Mouse (Mus musculus) CH12.LX (cell line): Measurements from ENCODE around the gene Adam11. TPM values are rescaled to one million over a fixed set of nuclear protein-coding genes. Genes with fewer than 3 reads are reported as not detected.

Experiments used
- DNase-seq: peaks from one replicate; pipeline ENCODE4 v3.0.0-alpha.2; 2013; ENCODE audit errors: extremely low read depth
- H3K27ac ChIP-seq: 2 replicates; pipeline ENCODE4 v1.5.1; 2012; ENCODE audit warnings: low read depth, mild to moderate bottlenecking, control low read depth, moderate library complexity; ENCODE audit not compliant: insufficient read depth
- H3K27me3 ChIP-seq: replicated peaks from 2 replicates; pipeline ENCODE3; 2012; ENCODE audit warnings: inconsistent platforms
- H3K36me3 ChIP-seq, 2 experiments: replicated peaks in 1 of 2; 2 replicates each; pipeline versions ENCODE3 to v1.6.1; 2012; ENCODE audit warnings: inconsistent platforms in 1 of 2, low read length in 1 of 2, mild to moderate bottlenecking in 1 of 2, mixed read lengths in 1 of 2, moderate library complexity in 1 of 2; ENCODE audit not compliant: control insufficient read depth in 1 of 2, insufficient read depth in 1 of 2
- H3K4me1 ChIP-seq, 2 experiments: 2 replicates each; pipeline ENCODE4 v1.6.1; 2012; ENCODE audit warnings: inconsistent platforms in 1 of 2, moderate library complexity in 1 of 2; ENCODE audit not compliant: insufficient read depth in 2 of 2, control insufficient read depth in 1 of 2
- H3K4me2 ChIP-seq: 2 replicates; pipeline ENCODE4 v1.6.1; 2012; ENCODE audit warnings: low read depth, mild to moderate bottlenecking, control low read depth; ENCODE audit not compliant: poor library complexity, insufficient read depth, severe bottlenecking
- H3K4me3 ChIP-seq, 3 experiments: fragments of 150-350 bp in 1 of 3; sonication (generic) in 1 of 3; replicated peaks in 1 of 3; 2 replicates each; pipeline versions ENCODE3 to v1.5.1; 2011 to 2012; ENCODE audit warnings: low read depth in 2 of 3, low read length in 2 of 3, mild to moderate bottlenecking in 2 of 3, moderate library complexity in 2 of 3, control low read depth in 1 of 3, improper control_type of control experiment in 1 of 3, inconsistent platforms in 1 of 3, mixed read lengths in 1 of 3; ENCODE audit not compliant: poor library complexity in 1 of 3
- H3K79me2 ChIP-seq: replicated peaks from 2 replicates; pipeline ENCODE4 v1.6.1; 2012; ENCODE audit warnings: mild to moderate bottlenecking, moderate library complexity; ENCODE audit not compliant: control insufficient read depth, poor library complexity, insufficient read depth, severe bottlenecking; ENCODE audit errors: extremely low read depth
- H3K9ac ChIP-seq: 2 replicates; pipeline ENCODE4 v1.6.1; 2012; ENCODE audit warnings: low read depth, mild to moderate bottlenecking, control low read depth, moderate library complexity; ENCODE audit not compliant: insufficient read depth
- H3K9me3 ChIP-seq: replicated peaks from 2 replicates; pipeline ENCODE3; 2012; ENCODE audit warnings: low read length, inconsistent platforms, mixed read lengths
- BHLHE40 ChIP-seq: IDR thresholded peaks from 2 replicates; pipeline ENCODE4 v1.6.1; 2011; ENCODE audit warnings: mild to moderate bottlenecking, low read depth, low read length, improper control_type of control experiment
- CHD2 ChIP-seq: IDR thresholded peaks from 2 replicates; pipeline ENCODE4 v1.6.1; 2011; ENCODE audit warnings: low read length, improper control_type of control experiment
- ELF1 ChIP-seq: IDR thresholded peaks from 2 replicates; pipeline ENCODE4 v1.6.1; 2014; ENCODE audit warnings: low read depth, mild to moderate bottlenecking, inconsistent platforms, low read length, improper control_type of control experiment
- IRF4 ChIP-seq: IDR thresholded peaks from 2 replicates; pipeline ENCODE4 v1.6.1; 2014; ENCODE audit warnings: low read depth, mild to moderate bottlenecking, inconsistent platforms, low read length, improper control_type of control experiment
- JUND ChIP-seq: conservative IDR thresholded peaks from 2 replicates; pipeline ENCODE4 v1.6.1; 2011; ENCODE audit warnings: low read depth, low read length, improper control_type of control experiment
- MAZ ChIP-seq: IDR thresholded peaks from 2 replicates; pipeline ENCODE4 v1.6.1; 2012; ENCODE audit warnings: low read depth, mild to moderate bottlenecking, inconsistent platforms, low read length, improper control_type of control experiment, moderate library complexity
- MXI1 ChIP-seq: IDR thresholded peaks from 2 replicates; pipeline ENCODE4 v1.6.1; 2011; ENCODE audit warnings: mild to moderate bottlenecking, low read depth, low read length, improper control_type of control experiment
- MYC ChIP-seq: IDR thresholded peaks from 2 replicates; pipeline ENCODE4 v1.6.1; 2011; ENCODE audit warnings: low read depth, mild to moderate bottlenecking, improper control_type of control experiment, low read length
- NELFE ChIP-seq: IDR thresholded peaks from 2 replicates; pipeline ENCODE4 v1.6.1; 2011; ENCODE audit warnings: low read depth, low read length, improper control_type of control experiment
- PAX5 ChIP-seq: IDR thresholded peaks from 2 replicates; pipeline ENCODE4 v1.6.1; 2012; ENCODE audit warnings: low read length, inconsistent platforms, mixed read lengths
- POLR2AphosphoS2 ChIP-seq: IDR thresholded peaks from 2 replicates; pipeline ENCODE4 v1.6.1; 2011; ENCODE audit warnings: low read depth, low read length, improper control_type of control experiment
- SMC3 ChIP-seq: IDR thresholded peaks from 2 replicates; pipeline ENCODE4 v1.6.1; 2011; ENCODE audit warnings: low read depth, low read length, improper control_type of control experiment
- USF1 ChIP-seq: IDR thresholded peaks from 2 replicates; pipeline ENCODE4 v1.6.1; 2014; ENCODE audit warnings: low read depth, mild to moderate bottlenecking, inconsistent platforms, low read length, improper control_type of control experiment
- USF2 ChIP-seq: conservative IDR thresholded peaks from 2 replicates; pipeline ENCODE4 v1.6.1; 2011; ENCODE audit warnings: low read depth, low read length, improper control_type of control experiment
- dilution Hi-C: fragments of 300-500 bp; cut with MboI; formaldehyde crosslinking; loops from 2 replicates; pipeline ENCODE4 v1.14.3; 2020; ENCODE audit warnings: low sequenced_read_pairs; ENCODE audit not compliant: extremely low pct_unique_long_range_greater_than_20kb, extremely low pct_ligation_motif_present
- in situ Hi-C: fragments of 300-500 bp; cut with MboI; formaldehyde crosslinking; loops from 3 replicates; pipeline ENCODE4 v1.14.3; 2019; ENCODE audit warnings: low sequenced_read_pairs, low pct_ligation_motif_present, low pct_unique_long_range_greater_than_20kb, mixed read lengths
- polyA plus RNA-seq: library from polyadenylated mRNA; unstranded; fragments of >175 nt; gene quantifications from 2 replicates; pipeline ENCODE4 v1.2.1, GENCODE M21; 2012; ENCODE audit warnings: low read depth; ENCODE audit not compliant: insufficient read length
- total RNA-seq, 2 experiments: library from RNA; depleted of rRNA; stranded (reverse); fragments of 300-350 nt in 1 of 2; fragments of >200 nt in 1 of 2; gene quantifications; 2 replicates each; pipeline ENCODE4 v1.2.3; 2012 to 2014

Gene Adam11
- total and polyA plus RNA-seq, 3 experiments: not detected

DNA sequence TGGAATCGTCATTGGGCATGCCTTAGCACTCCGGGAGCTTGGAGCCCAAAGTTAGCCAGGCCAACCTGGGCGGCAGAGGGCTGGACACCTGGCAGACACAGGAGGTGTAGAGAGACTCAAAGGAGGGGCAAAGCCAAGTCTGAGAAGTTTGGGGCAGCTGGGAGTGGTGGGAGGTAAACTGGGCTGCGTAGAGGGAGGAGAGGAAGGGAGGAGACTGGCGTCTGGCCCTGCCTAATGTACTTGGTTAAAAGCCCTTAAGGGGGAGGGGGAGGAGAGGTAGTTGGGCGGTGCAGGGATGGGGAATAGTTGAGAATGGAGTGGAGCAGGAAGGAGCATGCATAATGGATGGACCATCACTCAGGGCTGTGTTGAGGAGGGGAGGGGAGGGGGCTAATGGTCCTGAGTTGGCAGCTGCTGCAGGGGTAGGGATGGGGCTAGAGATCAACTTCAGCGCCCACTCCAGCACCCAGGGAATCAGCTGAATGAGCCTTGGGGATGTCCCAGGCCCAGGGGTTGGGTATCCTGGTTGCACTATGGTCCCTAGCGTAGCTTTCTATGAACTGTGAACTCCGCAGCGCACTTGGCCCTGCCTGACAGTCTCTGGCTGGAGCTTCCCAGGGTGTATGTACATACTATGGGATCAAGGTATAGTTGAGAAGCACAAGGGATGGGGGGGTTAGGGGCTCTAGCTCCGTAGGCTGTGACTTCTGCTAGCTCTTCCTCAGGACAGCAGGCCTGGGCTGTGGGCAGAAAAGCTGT, 1.9 kb downstream of the Adam11 start:
- DNase-seq: no peak
- H3K27ac ChIP-seq: no peak overlapping the region
- dilution Hi-C loops (no loop called here), in situ Hi-C loops (no loop called here)
- TF ChIP-seq NELFE: no peak
- H3K4me3 ChIP-seq: no peak overlapping the region
- H3K9me3 ChIP-seq: no peaks in the 10 kb centered on the region
- no peaks in the 10 kb centered on the region for H3K36me3 ChIP-seq
- no peaks in the 10 kb centered on the region for H3K79me2 ChIP-seq
- H3K4me1 ChIP-seq: peaks cover 0 to 8% of the 10 kb centered on the region in 2 experiments; a peak in 3 of 4 replicates
- no peak overlapping the region for H3K4me2 ChIP-seq
- peaks cover 89% of the 10 kb centered on the region for H3K27me3 ChIP-seq
- no peak overlapping the region for H3K9ac ChIP-seq

DNA sequence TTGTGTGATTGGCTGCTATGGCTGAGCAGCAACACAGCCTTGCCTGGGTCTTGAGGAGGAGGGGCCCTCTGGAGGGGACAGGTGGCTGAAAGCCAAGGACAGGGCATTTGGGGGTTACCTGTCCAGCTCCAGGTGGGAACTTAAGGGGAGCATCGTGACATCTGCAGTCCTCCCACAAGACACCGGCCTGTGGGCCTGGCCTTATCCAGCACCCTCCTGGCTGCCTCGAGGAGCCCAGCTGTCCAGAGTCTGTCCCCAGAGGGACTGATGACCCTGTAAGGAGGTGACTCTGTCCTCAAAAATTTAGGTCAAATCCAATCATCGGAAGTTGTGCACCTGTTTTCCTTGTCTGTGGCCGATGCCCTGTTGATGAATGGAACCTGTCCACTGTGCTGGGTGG, 4.2 kb downstream of the Adam11 start:
- H3K36me3 ChIP-seq: no peaks in the 10 kb centered on the region
- no peak overlapping the region for H3K4me3 ChIP-seq
- H3K79me2 ChIP-seq: no peaks in the 10 kb centered on the region
- dilution Hi-C loops (no loop called here), in situ Hi-C loops (no loop called here)
- H3K27me3 ChIP-seq: peaks cover 85% of the 10 kb centered on the region
- H3K9me3 ChIP-seq: no peaks in the 10 kb centered on the region
- H3K9ac ChIP-seq: no peak overlapping the region
- no peak overlapping the region for H3K27ac ChIP-seq
- no peak for DNase-seq
- no peak overlapping the region for H3K4me2 ChIP-seq
- H3K4me1 ChIP-seq: peaks cover 0 to 14% of the 10 kb centered on the region in 2 experiments; a peak in 3 of 4 replicates
- TF ChIP-seq PAX5 (no peak), BHLHE40 (no peak), JUND (no peak), USF1 (no peak), SMC3 (no peak), POLR2AphosphoS2 (no peak), USF2 (no peak), IRF4 (no peak), MAZ (no peak), CHD2 (no peak), MXI1 (no peak), MYC (no peak), ELF1 (no peak)
